Mouse (Mus musculus) heart, embryonic 12.5 days (tissue): ENCODE results near the gene Hist1h2ap. TPM values are rescaled to one million over a fixed set of nuclear protein-coding genes. Genes with fewer than 3 reads are reported as not detected.
A peak's percentile ranks its signal among the peaks of the same experiment; 100 is the strongest.
"Not testable (repeated sequence)": the region's sequence is repeated elsewhere in the genome, so short reads cannot be mapped to it uniquely, and the experiment has no call there.

Source experiments
- ATAC-seq: fragments of 200-750 bp; cut with Nextera tagmentation; 2 replicates; pipeline ENCODE4 v1.8.0; 2017; ENCODE audit warnings: moderate TSS enrichment, moderate library complexity; ENCODE audit not compliant: insufficient number of reproducible peaks, low FRiP score
- H3K27ac ChIP-seq: fragments of 300-500 bp; sonication (generic); 2 replicates; pipeline ENCODE4 v1.5.1; 2016; ENCODE audit warnings: mild to moderate bottlenecking, moderate library complexity; ENCODE audit not compliant: poor library complexity, severe bottlenecking
- H3K27me3 ChIP-seq: fragments of 300-500 bp; sonication (generic); replicated peaks from 2 replicates; pipeline ENCODE4 v1.6.1; 2016; ENCODE audit warnings: mild to moderate bottlenecking, moderate library complexity
- H3K36me3 ChIP-seq: fragments of 300-500 bp; sonication (generic); 2 replicates; pipeline ENCODE4 v1.6.1; 2016; ENCODE audit warnings: mild to moderate bottlenecking, moderate library complexity
- H3K4me1 ChIP-seq: fragments of 300-500 bp; sonication (generic); replicated peaks from 2 replicates; pipeline ENCODE4 v1.6.1; 2016; ENCODE audit warnings: mild to moderate bottlenecking
- H3K4me2 ChIP-seq: fragments of 300-500 bp; sonication (generic); 2 replicates; pipeline ENCODE4 v1.6.1; 2016; ENCODE audit warnings: mild to moderate bottlenecking, moderate library complexity
- H3K4me3 ChIP-seq: fragments of 300-500 bp; sonication (generic); 2 replicates; pipeline ENCODE4 v1.5.1; 2016; ENCODE audit warnings: mild to moderate bottlenecking
- H3K9ac ChIP-seq: fragments of 300-500 bp; sonication (generic); 2 replicates; pipeline ENCODE4 v1.6.1; 2016; ENCODE audit warnings: mild to moderate bottlenecking, moderate library complexity
- H3K9me3 ChIP-seq: fragments of 300-500 bp; sonication (generic); replicated peaks from 2 replicates; pipeline ENCODE4 v1.6.1; 2016; ENCODE audit warnings: mild to moderate bottlenecking, moderate library complexity
- WGBS: fragments of 180-500 bp; shearing (Covaris S2); methylation state at CpG from one replicate; pipeline ENCODE4 v1.1.7; 2016; 5-methylcytosine and 5-hydroxymethylcytosine counted together
- polyA plus RNA-seq: library from polyadenylated mRNA; unstranded; fragments of >200 nt; fragmentation: Nextera tagmentation; extraction: Ambion mirVana; gene quantifications from 2 replicates; pipeline ENCODE4 v1.2.1, GENCODE M21; 2016

Gene Hist1h2ap
- polyA plus RNA-seq, 1 experiment from 2014 or later, result 2,141 TPM

DNA sequence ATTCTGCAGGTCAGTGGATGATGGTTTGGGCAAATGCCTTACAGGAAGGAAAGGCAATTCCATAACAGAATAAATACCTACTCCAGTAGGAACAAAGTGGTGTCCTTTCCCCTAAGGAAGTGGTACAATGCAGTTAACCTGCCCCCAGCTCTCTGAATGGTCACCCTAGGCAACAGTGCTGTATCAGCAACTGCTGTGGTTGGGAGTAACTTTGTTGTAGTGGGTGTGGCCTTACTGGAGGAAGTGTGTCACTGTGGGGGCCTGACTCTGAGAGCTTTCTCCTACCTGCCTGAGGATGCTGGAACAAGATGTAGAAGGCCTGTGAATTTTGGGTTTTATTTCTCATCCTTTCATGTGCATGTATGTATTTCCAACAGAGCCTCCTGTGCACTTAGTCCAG lies 13.0 kb upstream of the Hist1h2ap start:
- H3K9me3 ChIP-seq, H3K27me3 ChIP-seq, H3K4me2 ChIP-seq, H3K9ac ChIP-seq, H3K4me1 ChIP-seq, ATAC-seq, H3K36me3 ChIP-seq, H3K4me3 ChIP-seq, H3K27ac ChIP-seq: not testable (repeated sequence)

DNA sequence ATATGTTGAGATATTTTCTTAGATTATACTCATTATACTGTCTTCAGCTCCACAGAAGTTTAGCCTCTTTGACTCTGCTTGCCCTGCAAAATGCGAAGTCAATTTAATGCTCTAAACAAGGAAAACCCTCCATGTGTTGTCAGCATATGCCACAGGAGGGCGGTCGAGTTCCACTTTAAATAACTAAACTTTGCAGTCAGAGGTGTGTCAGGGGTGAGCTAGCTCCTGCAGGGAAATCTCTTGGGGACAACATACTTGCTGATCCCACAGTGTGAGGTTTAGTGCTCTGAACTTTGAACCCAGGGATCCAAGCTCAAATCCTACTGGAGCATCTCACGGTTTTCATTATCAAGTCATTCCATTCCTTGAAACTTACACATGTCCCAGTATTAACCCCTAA lies 7.2 kb upstream of the Hist1h2ap start:
- WGBS, result no CpG with 5 or more reads among the region's 4 CpGs
- not testable (repeated sequence) for H3K4me2 ChIP-seq, H3K36me3 ChIP-seq, H3K4me1 ChIP-seq, H3K9ac ChIP-seq, H3K4me3 ChIP-seq, H3K27me3 ChIP-seq, H3K9me3 ChIP-seq, H3K27ac ChIP-seq
- peak; percentile 68 for ATAC-seq

DNA sequence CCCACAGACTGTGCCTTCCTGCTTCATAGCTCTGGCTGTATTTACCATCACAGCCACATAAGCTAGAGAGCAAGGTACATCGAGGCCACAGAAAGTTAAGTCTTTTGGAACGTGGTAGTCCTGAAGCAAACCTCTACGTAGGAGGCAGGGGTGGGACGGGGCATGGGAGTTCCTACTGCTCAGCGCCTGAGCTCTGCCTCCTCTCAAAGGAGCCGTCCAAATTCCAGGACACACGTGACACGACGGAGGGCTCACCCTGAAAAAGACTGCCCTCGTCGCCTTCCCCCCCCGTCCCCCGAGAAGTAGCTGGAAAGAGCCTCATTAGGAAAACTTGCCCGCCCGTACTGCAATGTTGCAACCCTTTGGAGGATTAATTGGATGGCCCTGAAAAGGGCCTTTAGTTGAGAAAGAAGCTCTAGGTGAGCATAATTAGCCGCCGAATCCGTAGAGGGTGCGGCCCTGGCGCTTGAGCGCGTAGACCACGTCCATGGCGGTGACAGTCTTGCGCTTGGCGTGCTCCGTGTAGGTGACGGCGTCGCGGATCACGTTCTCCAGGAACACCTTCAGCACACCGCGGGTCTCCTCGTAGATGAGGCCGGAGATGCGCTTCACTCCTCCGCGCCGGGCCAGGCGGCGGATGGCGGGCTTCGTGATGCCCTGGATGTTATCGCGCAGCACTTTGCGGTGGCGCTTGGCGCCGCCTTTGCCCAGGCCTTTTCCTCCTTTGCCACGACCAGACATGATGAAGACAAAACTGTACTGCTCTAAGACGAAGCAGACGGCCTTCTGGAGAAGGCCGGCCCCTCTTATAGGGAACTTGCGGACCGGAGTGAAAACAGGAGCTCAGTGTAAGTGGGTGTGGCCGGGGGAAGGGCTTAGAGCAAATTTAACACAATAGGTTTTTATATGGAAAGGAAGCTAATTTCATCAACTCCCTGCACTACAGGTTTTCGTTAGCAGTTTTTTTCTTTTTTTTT lies 1.6 kb downstream of the Hist1h2ap start, which contains the start of gene Hist1h4n:
Gene Hist1h4n (minus strand): TSS at position 779 of the 977 bp plus-strand sequence.
- peak within 1 kb of the TSS; percentile 23 for H3K4me3 ChIP-seq
- not testable (repeated sequence) for H3K27me3 ChIP-seq, H3K36me3 ChIP-seq, H3K9ac ChIP-seq, H3K9me3 ChIP-seq, H3K4me1 ChIP-seq
- 0% methylated on average over 25 of the region's 58 CpGs for WGBS
- peak within 1 kb of the TSS; percentile 27; the same call in 1 of the 2 replicates for H3K27ac ChIP-seq
- H3K4me2 ChIP-seq, result peak within 1 kb of the TSS; percentile 57
- peak; percentile 85 for ATAC-seq

DNA sequence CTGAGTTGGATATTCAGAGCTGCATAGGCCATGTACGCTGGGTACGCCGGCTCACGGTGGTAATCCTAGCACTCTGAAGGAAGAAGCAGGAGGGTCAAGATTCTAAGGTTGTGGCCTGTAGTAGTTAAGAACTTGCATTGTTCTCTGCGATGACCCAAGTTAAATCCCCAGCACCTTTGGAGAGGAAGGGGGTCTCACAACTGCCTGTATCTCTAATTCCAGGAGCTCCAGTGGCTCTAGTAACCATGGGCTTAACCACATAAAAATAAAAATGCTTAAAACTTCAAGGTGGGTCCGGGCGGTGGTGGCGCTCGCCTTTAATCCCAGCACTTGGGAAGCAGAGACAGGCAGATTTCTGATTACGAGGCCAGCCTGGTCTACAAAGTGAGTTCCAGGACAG lies 3.0 kb downstream of the Hist1h2ap start:
- 88% methylated on average over 10 of the region's 10 CpGs for WGBS
- Histone ChIP-seq H3K27me3 (no peaks in the 10 kb centered on the region), H3K4me3 (no peak overlapping the region), H3K27ac (no peak overlapping the region), H3K9ac (no peak overlapping the region), H3K4me1 (no peaks in the 10 kb centered on the region), H3K36me3 (no peaks in the 10 kb centered on the region), H3K9me3 (no peaks in the 10 kb centered on the region), H3K4me2 (peak overlapping the region; percentile 25; the same call in 1 of the 2 replicates)
- ATAC-seq, result no peak

DNA sequence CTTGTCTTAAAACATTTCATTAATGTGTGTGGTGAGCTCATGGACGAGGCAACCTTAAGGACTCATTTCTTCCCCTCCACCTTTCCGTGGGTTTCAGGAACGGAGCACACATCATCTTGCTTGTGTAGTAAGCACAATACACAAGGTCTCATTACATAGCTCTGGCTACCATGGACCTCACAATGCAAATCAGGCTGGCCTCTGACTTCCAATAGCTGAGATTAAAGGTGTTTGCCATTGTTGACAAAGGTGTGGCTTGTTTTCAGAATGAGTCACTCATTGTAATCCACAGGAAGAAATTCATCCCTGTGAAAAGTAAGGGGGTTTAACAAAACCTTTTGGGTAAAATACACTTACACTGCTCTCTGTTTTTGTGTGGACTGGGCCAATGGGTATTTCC lies 4.8 kb downstream of the Hist1h2ap start:
- Histone ChIP-seq H3K27me3 (no peaks in the 10 kb centered on the region), H3K4me3 (no peak overlapping the region), H3K9ac (no peak overlapping the region), H3K27ac (no peak overlapping the region), H3K4me2 (no peak overlapping the region), H3K36me3 (no peaks in the 10 kb centered on the region), H3K4me1 (no peaks in the 10 kb centered on the region), H3K9me3 (no peaks in the 10 kb centered on the region)
- no peak for ATAC-seq
- WGBS, result 79% methylated on average over 3 of the region's 3 CpGs

DNA sequence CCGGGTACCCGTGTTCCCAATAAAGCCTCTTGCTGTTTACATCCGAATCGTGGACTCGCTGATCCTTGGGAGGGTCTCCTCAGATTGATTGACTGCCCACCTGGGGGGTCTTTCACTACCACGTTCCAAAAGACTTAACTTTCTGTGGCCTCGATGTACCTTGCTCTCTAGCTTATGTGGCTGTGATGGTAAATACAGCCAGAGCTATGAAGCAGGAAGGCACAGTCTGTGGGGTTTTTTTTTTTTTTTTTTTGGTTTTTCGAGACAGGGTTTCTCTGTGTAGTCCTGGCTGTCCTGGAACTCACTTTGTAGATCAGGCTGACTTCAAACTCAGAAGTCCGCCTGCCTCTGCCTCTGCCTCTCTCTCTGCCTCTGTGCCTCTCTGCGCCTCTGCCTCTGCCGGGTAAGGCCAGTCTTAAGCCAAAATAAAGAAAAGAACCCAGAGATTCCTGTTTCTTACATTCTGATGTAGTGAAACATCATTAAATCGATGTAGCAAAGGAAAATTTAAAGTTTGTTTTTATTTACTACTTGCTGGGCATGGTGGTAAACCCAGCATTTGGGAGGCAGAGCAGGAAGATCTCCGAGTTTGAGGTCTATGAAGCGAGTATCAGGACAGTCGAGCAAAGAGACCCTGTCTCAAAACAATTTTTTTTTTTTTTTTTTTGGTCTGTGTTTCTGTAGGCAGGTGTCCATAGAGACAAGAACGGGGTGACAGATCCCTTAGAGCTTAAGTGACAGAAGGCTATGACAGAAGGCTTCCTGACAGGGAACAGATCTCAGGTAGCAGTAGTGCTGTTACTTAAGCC lies 13.0 kb downstream of the Hist1h2ap start:
- WGBS, result 71% methylated on average over 7 of the region's 16 CpGs
- H3K36me3 ChIP-seq, ATAC-seq, H3K4me2 ChIP-seq, H3K27me3 ChIP-seq, H3K4me1 ChIP-seq, H3K9ac ChIP-seq, H3K9me3 ChIP-seq, H3K27ac ChIP-seq, H3K4me3 ChIP-seq: not testable (repeated sequence)

DNA sequence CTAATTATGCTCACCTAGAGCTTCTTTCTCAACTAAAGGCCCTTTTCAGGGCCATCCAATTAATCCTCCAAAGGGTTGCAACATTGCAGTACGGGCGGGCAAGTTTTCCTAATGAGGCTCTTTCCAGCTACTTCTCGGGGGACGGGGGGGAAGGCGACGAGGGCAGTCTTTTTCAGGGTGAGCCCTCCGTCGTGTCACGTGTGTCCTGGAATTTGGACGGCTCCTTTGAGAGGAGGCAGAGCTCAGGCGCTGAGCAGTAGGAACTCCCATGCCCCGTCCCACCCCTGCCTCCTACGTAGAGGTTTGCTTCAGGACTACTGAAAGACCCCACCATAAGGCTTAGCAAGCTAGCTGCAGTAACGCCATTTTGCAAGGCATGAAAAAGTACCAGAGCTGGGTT lies 21.2 kb downstream of the Hist1h2ap start:
- WGBS, result 0% methylated on average over 14 of the region's 14 CpGs
- H3K36me3 ChIP-seq, H3K9me3 ChIP-seq, H3K4me1 ChIP-seq, H3K27me3 ChIP-seq, H3K27ac ChIP-seq: not testable (repeated sequence)
- Histone ChIP-seq H3K4me3 (peak overlapping the region; percentile 25; the same call in 1 of the 2 replicates), H3K9ac (peak overlapping the region; percentile 45; the same call in 1 of the 2 replicates), H3K4me2 (peak overlapping the region; percentile 53)
- peak; percentile 37; the same call in 1 of the 2 replicates for ATAC-seq

DNA sequence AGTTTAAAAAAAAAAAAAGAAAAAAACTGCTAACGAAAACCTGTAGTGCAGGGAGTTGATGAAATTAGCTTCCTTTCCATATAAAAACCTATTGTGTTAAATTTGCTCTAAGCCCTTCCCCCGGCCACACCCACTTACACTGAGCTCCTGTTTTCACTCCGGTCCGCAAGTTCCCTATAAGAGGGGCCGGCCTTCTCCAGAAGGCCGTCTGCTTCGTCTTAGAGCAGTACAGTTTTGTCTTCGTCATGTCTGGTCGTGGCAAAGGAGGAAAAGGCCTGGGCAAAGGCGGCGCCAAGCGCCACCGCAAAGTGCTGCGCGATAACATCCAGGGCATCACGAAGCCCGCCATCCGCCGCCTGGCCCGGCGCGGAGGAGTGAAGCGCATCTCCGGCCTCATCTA lies 21.8 kb downstream of the Hist1h2ap start, which contains the start of gene Hist1h4m:
Gene Hist1h4m (plus strand): TSS at position 208 of the 400 bp plus-strand sequence.
- H3K27me3 ChIP-seq, H3K36me3 ChIP-seq, H3K9me3 ChIP-seq, H3K4me1 ChIP-seq, H3K27ac ChIP-seq: not testable (repeated sequence)
- H3K4me2 ChIP-seq, result peak within 1 kb of the TSS; percentile 53
- ATAC-seq, result peak; percentile 68
- H3K4me3 ChIP-seq, result peak within 1 kb of the TSS; percentile 25; the same call in 1 of the 2 replicates
- peak within 1 kb of the TSS; percentile 45; the same call in 1 of the 2 replicates for H3K9ac ChIP-seq
- WGBS, result no CpG with 5 or more reads among the region's 24 CpGs

DNA sequence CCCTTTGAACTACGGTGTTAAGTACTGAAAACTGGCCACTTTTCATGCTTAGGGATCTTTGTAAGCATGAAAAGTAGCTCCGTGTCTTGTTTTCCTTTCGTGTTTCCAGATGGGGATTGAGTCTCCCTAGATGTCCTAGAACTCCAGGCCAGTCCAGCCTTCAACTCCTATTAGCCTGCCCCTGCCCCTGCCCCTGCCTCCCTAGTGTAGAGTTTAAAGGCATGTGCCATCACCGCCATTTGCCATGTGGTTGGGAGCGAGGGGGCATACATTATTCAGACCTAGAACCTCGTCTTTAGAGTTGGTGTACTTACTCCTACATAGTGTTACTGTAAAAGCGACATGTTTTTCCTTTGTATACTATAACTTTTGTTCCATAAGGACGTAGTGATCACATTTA lies 22.2 kb downstream of the Hist1h2ap start:
- H3K27ac ChIP-seq, H3K9ac ChIP-seq, H3K4me2 ChIP-seq, H3K4me3 ChIP-seq, H3K36me3 ChIP-seq, H3K4me1 ChIP-seq, H3K27me3 ChIP-seq, H3K9me3 ChIP-seq: not testable (repeated sequence)
- ATAC-seq, result peak; percentile 35; the same call in 1 of the 2 replicates
- WGBS, result no CpG with 5 or more reads among the region's 8 CpGs

DNA sequence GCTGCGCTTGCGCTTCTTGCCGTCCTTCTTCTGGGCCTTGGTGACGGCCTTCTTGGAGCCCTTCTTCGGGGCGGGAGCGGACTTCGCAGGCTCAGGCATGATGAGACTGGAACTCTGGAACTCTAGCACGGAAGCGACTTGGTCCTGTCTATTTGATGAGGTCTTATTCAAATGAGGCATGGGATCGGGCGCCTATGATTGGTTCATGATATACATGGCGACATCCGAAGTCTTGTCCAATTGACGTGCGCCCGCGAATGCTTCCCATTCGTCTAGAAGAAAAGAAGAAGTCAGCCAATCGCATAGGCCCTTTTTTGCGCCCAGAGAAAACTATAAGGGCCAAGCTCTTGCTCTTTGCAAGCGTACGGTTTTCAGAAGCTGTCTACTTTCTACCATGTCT lies 23.2 kb downstream of the Hist1h2ap start, which contains the start of the genes Hist1h2bq and Hist1h2ao:
Gene Hist1h2bq (minus strand): TSS at position 125 of the 400 bp plus-strand sequence.
Gene Hist1h2ao (plus strand): TSS at position 393 of the 400 bp plus-strand sequence.
- ATAC-seq, result peak; percentile 96
- H3K27ac ChIP-seq, H3K4me3 ChIP-seq, H3K4me2 ChIP-seq, H3K9me3 ChIP-seq, H3K36me3 ChIP-seq, H3K9ac ChIP-seq, H3K27me3 ChIP-seq, H3K4me1 ChIP-seq: not testable (repeated sequence)
- no CpG with 5 or more reads among the region's 23 CpGs for WGBS

DNA sequence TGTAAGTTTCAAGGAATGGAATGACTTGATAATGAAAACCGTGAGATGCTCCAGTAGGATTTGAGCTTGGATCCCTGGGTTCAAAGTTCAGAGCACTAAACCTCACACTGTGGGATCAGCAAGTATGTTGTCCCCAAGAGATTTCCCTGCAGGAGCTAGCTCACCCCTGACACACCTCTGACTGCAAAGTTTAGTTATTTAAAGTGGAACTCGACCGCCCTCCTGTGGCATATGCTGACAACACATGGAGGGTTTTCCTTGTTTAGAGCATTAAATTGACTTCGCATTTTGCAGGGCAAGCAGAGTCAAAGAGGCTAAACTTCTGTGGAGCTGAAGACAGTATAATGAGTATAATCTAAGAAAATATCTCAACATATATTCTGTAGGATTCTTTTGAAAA lies 30.2 kb downstream of the Hist1h2ap start:
- WGBS, result no CpG with 5 or more reads among the region's 4 CpGs

More for the DNA sequence above, 30.2 kb downstream of the Hist1h2ap start:
- ATAC-seq, result peak; percentile 61
- not testable (repeated sequence) for H3K9ac ChIP-seq, H3K4me3 ChIP-seq, H3K9me3 ChIP-seq, H3K36me3 ChIP-seq, H3K4me2 ChIP-seq, H3K27me3 ChIP-seq, H3K4me1 ChIP-seq, H3K27ac ChIP-seq
